Mouse (Mus musculus): ENCODE results near the gene Flt3. TPM values are rescaled to one million over a fixed set of nuclear protein-coding genes. Genes with fewer than 3 reads are reported as not detected.

The Flt3 gene
- total RNA-seq, 2 experiments from 2014 or later = 4.7 to 5.3 TPM

DNA sequence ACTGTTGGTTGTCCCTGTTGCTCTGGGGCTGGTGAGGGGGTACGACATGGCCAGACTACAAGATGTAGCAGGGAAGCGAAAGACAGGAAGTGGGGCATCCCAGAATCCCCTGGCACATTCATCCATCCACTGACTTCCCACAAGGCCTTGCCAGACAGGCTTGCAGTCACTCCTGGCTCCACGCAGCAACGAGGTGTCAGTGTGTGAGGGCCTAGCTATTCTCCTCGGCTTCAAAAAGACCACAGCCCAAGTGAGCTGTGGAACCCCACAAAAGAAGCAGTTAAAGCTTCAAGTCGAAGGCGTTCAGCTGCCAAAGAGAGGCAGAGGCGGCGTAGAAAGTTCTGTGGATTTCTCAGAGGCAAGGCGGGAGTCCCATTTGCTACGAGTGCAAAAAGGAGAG lies 41.8 kb downstream of the Flt3 start:
- intact Hi-C loops (cut with DNase I) = no loop called here
- DNase-seq (ENCODE audit: low spot score in 2 of 2) = no peak

DNA sequence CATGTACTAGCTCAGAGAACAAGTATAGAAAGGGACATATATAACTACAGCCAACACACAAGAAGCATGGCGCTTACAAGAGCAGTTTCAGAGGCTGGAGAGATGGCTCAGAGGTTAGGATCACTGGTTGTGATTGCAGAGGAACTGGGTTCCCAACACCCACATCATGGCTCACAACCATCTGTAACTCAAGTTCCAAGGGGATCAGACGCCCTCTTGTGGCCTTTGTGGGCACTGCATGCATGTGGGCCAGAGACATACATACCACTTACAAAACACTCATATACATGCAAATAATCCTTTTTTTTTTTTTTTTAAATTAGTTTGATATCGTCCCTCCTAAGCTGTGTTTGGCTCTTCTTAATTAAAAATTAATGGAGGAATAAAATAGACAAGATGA lies 42.8 kb downstream of the Flt3 start:
- no peak for DNase-seq (ENCODE audit: low spot score in 2 of 2)
- intact Hi-C loops (cut with DNase I) = no loop called here

DNA sequence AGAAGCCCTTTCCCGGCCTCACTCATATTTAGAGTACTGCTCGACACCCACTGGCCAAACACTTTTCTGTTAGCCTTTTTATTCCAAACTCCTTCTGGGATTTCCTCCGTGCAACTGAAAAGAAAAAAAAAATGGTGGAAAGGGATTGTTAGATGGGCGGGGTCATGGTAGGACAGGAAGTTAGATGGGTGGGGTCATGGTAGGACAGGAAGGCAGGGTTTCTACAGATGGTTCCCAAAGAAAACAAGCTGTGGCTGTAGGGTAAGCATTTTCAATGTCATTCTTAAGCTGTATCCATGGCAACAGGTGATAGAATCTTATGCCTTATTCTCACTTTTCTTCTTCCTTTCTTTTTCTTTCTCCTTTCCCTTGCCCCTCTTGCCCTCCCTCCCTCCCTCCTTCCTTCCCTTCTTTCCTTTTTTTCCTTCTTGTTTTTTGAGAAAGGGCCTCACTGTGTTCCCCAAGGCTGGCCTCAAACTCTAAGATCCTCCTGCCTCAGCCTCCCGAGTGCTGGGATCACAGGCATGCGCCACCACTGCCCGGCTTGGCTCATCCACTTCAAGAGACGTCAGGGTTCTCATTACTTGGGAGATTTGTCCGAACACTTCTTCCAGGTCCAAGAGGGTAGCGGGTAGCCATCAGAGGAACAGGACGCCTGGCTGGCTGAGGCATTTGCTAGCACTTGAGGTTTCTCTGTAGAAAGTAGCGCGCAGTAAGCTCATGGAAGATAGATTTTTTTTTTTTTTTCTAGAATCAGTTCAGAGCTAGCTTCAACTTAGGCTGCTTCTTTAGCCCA lies 43.8 kb downstream of the Flt3 start:
- no peak for DNase-seq (ENCODE audit: low spot score in 2 of 2)
- intact Hi-C loops (cut with DNase I) = no loop called here

DNA sequence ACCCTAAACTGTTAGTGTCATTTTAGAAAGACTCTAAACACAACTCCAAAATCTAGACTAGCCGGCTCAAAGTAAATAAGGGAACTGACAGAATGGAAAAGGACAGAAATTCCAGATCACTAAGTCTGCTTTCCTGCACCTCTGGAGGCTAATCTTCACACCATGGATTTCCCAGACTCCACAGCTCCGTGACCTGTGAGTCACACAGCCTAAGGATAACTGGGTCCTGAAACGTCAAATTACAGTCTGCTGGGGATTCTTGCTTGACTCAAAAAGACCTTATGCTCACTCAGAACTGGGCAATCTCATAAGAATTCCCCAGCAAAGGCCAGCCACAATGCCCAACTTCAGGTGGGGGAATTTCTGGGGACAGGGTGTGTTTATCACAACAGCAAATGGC lies 44.5 kb downstream of the Flt3 start:
- no peak for DNase-seq (ENCODE audit: low spot score in 2 of 2)
- intact Hi-C loops (cut with DNase I) = no loop called here

DNA sequence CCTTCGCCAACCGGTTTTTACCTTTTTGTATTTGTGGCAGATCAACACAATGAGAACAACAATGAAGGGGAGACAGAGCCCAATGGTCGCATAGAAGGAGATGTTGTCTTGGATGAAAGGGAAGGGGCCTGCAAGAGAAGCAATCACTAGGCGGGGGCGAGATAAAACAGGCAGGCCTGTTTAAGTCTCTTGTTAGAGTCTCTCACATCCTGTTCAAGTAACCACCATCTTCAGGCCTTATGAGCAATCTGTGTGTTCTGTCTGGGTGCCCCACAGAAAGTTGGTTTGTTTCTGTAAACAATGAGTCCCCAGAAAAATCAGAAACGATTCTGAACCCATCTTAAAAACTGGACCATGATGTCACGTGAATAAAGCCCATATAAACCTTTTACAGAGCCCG lies 45.3 kb downstream of the Flt3 start:
- no peak for DNase-seq (ENCODE audit: low spot score in 2 of 2)
- intact Hi-C loops (cut with DNase I) = no loop called here

DNA sequence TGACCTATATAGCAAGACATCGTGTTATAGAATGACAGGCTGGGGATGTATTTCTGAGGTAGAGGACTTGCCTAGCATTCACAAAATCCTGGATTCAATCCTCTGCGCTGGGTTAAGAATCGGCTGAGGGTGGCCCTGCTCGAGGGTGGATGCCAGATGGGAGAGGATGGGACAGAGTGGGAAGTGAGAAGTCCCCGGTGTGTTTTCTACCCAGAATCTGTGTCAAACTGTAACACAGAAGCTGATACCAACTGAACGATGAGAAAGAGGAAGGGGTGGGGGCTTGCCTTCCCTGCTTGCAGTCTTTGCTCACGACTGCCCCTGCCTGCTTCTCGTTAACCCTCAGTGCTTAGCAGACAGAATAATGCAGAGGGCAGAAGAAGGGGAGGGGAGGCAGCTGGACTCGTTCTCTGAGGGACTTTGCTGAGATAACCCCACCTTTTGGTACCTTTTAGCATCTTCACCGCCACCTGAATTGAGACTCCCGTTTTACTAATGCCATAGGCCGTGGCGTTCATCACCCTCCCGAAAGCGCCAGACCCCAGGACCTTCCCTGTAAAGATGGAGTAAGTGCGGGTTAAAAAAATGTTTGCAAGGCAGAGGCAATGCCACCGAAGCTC lies 46.0 kb downstream of the Flt3 start:
- intact Hi-C loops (cut with DNase I) = no loop called here
- DNase-seq (ENCODE audit: low spot score in 2 of 2) = peak; percentile 44 to 86

DNA sequence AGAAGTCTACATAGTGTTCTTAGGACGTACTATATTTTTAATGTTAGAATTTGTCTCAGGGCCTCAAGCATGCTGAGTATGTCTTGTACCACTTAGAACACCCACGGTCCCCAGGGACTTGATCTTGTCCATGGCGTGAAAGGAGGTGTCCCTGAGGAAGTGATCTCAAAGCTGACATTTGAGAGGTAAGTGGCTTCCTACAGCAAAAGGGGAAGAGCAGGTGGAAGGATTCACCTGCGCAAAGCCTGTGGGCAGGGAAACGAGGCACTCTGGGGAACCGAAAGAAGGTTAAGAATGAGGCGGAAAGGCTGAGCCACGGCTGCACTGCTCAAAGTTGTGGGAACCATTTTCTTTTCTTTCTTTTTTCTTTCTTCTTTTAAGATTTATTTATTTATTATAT lies 48.4 kb downstream of the Flt3 start:
- DNase-seq (ENCODE audit: low spot score in 2 of 2) = no peak
- intact Hi-C loops (cut with DNase I) = no loop called here

DNA sequence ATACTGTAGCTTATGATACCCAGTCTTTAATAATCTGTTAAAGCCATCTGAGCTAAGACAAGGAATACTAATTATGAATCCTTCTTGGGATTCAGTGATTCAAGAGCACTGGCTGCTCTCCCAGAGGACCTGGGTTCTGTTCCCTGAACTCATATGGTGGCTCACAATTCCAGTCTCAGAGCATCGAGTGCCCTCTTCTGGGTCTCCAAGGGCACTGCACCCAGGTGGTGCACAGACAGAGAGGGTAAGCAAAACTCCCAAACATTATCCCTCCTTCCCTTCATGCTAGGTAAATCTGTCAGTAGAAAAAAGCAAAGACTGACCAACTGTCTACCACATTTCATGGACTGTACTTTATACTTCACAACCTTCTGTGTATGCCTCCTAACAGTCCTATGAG lies 54.3 kb downstream of the Flt3 start:
- intact Hi-C loops (cut with DNase I) = no loop called here
- no peak for DNase-seq (ENCODE audit: low spot score in 2 of 2)

DNA sequence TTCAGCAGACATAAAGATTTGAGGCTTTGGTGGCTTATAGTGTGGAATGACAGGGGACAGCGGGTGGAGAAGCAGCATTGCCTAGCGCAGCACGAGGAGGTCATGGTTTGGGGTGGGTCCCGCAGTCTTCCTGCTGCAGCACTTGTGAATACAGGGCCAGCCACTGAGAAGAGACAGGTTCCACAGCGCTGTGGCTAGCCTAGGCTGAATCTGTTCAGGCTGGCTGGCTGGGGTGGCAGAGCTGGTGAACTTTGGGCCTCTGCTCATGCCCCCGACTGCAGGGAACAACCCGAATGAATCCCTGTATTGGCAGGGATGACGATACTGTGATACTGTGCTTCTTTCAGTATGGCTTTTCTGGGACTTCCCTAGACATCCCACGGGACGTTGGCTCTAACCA lies 56.4 kb downstream of the Flt3 start:
- no peak for DNase-seq (ENCODE audit: low spot score in 2 of 2)
- intact Hi-C loops (cut with DNase I) = no loop called here

DNA sequence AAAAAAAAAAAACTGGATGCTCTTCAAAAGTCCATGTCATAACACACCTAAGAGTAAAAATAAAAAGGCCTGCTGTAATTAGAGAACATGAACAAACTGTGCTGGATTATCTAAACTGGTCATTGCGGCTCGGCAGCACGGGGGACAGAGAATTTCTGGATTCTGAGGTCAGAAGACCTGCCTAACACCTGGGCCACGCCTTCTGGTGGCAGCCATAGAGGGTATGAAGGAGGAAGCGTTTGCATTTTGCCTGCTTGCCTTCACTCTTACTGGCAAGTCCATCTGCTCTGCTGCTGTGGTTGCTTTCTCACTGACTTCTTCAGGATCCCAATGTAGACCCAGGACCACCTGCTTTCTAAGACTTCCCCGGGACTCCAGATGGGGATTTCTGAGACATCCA lies 57.4 kb downstream of the Flt3 start:
- DNase-seq (ENCODE audit: low spot score in 2 of 2) = no peak
- intact Hi-C loops (cut with DNase I) = no loop called here

DNA sequence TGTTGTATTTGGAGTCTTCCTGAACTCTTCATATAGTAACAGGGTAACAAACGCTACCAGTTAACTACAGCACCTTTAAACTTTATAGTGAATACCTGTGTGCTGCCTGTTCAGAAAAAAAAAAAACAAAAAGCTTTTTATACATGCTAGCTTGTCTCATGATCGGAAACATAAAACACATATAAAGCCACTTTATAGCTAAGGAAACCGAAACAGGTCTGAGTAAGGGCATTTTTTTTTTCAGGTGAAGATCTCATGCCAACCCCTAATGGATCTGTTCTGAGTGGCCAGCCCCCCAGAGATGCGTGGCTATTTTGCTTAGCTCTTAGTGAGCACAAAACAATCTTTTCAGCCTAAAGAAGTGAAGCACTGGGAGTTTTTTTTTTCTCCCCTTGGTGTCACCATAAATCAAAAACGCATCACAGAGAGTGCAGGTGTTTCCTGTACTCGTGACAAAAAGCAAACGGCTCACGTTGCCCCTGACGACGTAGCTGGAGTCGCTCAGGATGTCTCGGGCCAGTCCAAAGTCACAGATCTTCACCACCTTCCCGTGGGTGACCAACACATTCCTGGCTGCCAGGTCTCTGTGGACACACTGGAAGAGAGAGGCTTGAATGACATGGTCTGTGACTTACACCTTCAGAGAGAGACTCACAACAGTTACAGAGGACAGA lies 59.4 kb downstream of the Flt3 start:
- intact Hi-C loops (cut with DNase I) = no loop called here
- DNase-seq (ENCODE audit: low spot score in 2 of 2) = no peak

DNA sequence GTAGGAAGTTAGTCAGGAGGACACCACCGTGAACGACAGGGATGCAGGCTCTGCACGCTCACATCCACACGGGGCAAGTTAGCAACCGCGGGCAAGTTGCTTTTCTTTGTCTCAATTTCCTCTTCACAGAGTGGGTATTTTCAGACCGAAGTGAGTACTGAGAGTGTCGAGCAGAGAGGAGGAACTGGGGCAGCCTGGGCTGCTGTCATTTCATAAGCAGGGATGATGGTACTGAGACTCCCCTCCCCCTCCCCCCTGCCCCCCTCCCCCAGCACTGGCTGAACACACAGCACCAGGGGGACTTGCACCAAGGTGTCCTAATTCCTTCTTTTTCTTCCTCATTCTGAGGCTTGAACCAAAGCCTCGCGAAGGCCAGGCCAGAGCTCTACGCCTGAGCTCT lies 60.7 kb downstream of the Flt3 start:
- intact Hi-C loops (cut with DNase I) = no loop called here
- DNase-seq (ENCODE audit: low spot score in 2 of 2) = no peak

DNA sequence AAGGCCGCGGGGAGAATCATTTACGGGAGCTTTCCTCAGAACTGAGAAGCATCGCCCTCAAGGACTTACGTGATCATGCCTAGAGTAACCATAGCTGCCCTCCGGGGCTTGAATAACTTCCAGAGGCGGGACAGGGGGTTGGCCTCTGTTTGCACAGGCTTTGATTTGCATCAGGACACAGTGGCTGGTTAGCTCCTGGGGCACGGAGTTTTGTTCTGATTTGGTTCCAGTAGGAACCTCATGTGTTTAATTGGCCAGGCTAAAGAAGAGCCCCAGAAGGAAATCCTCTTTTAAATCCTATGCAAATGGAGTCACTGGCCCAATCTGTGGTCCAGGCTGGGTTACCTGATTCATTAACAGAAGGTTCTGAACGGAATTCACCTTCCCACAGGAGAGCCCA lies 61.3 kb downstream of the Flt3 start:
- intact Hi-C loops (cut with DNase I) = no loop called here
- DNase-seq (ENCODE audit: low spot score in 2 of 2) = no peak

DNA sequence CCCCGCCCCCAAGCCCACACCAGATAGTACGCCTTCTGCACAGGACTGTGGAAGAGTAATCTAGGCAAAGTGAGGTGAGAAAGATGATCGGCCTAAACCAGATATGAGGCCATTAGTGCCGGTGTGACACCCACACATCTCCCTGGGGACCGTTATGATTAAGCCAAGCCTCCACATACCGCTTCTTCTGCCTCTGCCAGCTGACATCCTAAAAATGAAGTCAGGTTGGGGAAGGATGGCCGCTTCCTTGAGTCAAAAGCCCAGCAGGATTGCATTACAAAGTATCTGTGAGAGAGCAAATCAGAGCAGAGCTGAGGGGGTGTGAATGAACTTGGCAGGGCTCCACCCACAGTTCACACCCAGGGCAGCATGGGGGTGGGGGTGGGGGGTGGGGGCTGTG lies 67.6 kb downstream of the Flt3 start:
- intact Hi-C loops (cut with DNase I) = loop anchor here (5.0 kb wide), 1 partner anchor 515 kb away; no protein-coding TSS in a partner anchor
- DNase-seq (ENCODE audit: low spot score in 2 of 2) = no peak

DNA sequence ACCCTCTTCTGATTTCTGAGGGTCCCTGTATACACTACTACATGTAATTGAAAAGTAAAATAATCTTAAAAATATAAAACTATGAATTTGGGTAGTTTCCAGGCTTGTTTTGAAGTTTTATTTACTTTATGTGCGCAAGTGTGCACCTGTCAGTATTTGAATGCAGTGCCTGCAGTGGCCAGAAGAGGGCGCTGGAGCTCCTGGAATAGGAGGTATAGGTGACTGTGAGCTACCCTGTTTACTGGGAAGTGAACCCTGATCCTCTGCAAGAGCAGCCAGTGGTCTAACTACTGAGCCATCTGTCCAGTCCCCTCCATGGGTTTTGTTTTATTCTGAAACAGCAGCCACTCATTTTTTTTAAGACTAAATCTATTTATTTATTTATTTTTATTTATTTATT lies 68.7 kb downstream of the Flt3 start:
- DNase-seq (ENCODE audit: low spot score in 2 of 2) = peak in 1 of 2 experiments; percentile 34
- intact Hi-C loops (cut with DNase I) = loop anchor here (5.0 kb wide), 1 partner anchor 516 kb away; no protein-coding TSS in a partner anchor

DNA sequence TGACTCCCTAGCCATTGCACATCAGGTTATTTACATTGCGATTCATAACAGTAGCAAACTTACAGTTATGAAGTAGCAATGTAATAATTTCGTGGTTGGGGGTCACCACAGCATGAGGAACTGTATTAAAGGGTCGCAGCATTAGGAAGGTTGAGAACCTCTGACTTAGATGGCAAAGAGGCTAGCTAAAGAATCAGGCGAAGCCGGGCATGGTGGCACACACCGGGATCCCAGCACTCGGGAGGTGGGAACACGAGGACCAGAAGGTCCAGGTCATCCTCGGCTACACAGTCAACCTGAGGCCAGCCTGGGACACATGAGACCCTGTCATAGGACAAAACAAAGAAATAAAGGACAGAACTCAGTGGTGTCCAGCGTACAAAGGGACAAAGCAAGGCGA lies 70.3 kb downstream of the Flt3 start:
- DNase-seq (ENCODE audit: low spot score in 2 of 2) = no peak
- intact Hi-C loops (cut with DNase I) = loop anchor here (5.0 kb wide), 1 partner anchor 517 kb away; no protein-coding TSS in a partner anchor

DNA sequence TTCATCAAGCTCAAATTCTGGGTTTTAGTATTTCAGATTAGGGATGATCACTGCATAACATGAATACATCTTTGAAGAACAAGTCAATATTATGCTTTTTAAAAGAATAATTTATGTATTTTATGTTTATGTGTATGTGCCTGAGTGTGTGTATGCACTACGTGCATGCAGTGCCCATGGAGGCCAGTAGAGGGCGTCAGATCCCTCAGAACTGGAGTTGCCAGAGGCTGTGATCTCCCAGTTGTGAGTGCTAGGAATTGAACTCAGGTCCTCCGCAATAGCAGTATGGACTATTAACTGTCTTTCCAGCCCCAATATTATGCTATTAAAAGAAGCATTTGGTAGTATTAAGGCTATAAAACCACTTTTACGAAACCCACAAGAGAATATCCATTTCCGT lies 72.7 kb downstream of the Flt3 start:
- DNase-seq (ENCODE audit: low spot score in 2 of 2) = no peak
- intact Hi-C loops (cut with DNase I) = no loop called here

DNA sequence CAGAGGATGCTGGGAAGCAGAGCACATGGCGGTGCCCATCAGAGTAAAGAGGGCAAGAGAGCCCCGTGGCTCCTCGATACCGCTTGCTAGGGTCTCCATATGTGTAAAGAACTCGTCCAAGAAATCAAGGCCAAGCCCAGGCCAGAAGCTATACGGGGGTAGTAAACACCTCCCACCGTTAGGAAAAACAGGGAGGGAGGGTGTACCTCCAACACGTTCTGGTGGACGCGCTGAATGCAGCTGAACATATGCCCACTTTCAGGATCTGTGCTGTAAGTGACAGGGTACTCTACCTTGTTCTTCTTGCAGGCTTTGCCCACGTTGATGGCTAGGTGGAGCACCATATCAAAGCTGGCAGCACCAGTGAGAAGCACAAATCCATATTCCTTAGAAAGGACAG lies 74.4 kb downstream of the Flt3 start:
- DNase-seq (ENCODE audit: low spot score in 2 of 2) = no peak
- intact Hi-C loops (cut with DNase I) = no loop called here

DNA sequence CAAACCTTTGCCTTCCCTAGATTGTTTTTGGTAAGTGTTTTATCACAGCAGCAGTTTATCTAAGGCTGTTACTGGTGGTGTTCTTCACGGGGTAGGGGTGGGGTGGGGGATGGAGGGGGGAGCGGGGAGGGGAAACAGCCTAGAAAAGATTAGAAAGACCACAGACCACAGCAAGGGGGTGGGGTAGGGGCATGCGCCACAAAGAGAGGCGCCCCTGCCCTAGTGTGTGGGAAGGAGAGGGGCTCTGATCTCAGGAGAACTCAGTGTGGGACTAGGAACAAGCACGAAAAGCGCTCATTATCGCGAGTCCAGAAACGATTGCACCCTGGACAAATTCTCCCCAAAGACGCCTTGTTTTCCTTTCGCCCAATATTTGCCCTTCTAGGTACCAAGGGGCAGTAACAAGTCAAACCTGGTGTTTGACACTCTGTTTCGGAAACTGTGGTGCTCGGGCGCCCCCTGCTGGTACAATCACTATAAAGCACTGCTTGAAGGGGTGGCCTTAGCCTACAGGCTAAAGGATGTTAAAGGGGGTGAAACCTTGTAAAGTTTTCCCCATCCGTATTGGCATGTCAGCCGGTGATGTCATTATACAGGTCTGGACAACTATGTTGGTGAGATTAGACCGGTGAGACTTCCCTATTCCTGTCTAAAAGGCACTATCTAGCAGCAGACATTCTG lies 76.9 kb downstream of the Flt3 start:
- DNase-seq (ENCODE audit: low spot score in 2 of 2) = peak; percentile 40 to 48
- intact Hi-C loops (cut with DNase I) = no loop called here

DNA sequence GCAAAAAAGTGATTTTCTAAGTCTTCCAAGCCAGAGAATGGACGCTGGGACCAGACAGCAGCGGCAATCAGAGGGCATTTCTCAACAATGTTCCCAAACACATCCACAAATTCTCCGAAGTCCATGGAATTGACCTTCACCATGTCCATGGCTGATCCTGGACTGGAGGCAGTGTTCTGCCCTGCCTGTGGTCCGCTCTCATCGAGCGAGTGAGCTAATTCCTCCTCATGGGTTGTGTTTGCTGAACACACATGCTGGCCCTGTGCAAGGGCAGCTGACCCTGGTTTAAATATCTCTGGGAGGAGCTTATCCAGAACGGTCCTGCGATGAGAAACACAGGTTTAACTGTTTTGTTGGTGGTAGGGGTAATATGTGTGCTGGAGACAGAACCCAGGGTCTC lies 78.1 kb downstream of the Flt3 start, which contains the start of gene Urad:
TSS of gene Urad (minus strand) at position 258 of the 400 bp plus-strand sequence.
- intact Hi-C loops (cut with DNase I) = no loop called here

More for the DNA sequence above, 78.1 kb downstream of the Flt3 start, which contains the start of gene Urad:
- no peak for DNase-seq (ENCODE audit: low spot score in 2 of 2)
